Mouse (Mus musculus) megakaryocyte-erythroid progenitor cell, adult 5-6 weeks (primary cell): ENCODE measurements at regions not wholly inside any gene's neighbourhood (a gene's known extent, or its start where the extent isn't known, plus 50 kb on each side); places are given as distances from the start of the nearest gene placed in this dataset.

Source experiments
- ATAC-seq: replicated peaks from 2 replicates; pipeline ENCODE4 v1.8.0; 2016; ENCODE audit warnings: mild to moderate bottlenecking, inconsistent platforms; ENCODE audit not compliant: severe bottlenecking, poor library complexity, low FRiP score, low TSS enrichment

DNA sequence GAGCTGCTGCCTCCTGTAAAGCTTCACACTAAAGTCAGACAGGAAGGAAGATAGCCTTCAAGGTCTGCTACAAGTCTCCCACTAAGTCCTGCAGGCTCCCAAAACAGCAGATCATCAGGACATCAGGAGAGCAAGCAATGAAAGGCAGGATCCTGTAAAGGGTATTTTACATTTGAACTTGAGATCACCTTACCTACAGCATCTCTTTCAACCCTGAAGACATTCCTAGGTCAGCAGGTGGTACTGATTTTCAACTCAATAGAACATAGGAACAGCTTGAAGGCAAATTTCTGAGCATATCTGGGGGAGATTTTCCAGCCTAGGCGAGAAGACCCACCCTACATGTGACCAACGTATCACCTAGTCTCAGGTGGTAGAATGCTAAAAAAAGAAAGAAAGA is 530.2 kb downstream of the Efnb2 start:
- no peak for ATAC-seq

GRCm38 (mm10) chr8:8115595-8116429 is 545.2 kb downstream of the Efnb2 start:
- no peak for ATAC-seq

- no peak for ATAC-seq
Measured at GRCm38 (mm10) chr8:8114604-8115003, 546.4 kb downstream of the Efnb2 start.

GRCm38 (mm10) chr8:8109785-8110350 is 551.2 kb downstream of the Efnb2 start:
- no peak for ATAC-seq

DNA sequence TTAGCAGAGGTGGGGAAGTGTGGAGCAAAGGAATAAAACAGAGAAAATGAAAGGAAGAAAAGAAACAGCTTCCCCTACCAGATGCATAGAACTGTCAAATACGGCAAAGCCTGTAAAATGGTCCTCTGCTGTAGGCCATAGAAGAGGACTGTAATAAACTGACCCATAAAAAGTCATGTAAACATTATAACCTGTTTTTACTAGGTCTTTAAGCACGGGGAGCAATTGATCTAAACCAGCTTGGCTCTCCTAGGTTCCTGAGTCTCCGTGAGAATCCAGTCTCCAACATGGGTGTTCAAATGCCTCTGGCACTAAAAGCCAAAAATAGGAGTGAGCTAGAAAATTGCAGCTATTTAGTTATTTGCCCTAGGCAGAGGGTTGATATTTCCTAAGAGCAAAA is 557.5 kb downstream of the Efnb2 start:
- ATAC-seq, result no peak

GRCm38 (mm10) chr8:8102010-8102727 is 558.9 kb downstream of the Efnb2 start:
- ATAC-seq, result no peak

GRCm38 (mm10) chr8:8092551-8092950 is 568.5 kb downstream of the Efnb2 start:
- no peak for ATAC-seq

- no peak for ATAC-seq
Measured at GRCm38 (mm10) chr8:8084652-8085051, 576.4 kb downstream of the Efnb2 start.

DNA sequence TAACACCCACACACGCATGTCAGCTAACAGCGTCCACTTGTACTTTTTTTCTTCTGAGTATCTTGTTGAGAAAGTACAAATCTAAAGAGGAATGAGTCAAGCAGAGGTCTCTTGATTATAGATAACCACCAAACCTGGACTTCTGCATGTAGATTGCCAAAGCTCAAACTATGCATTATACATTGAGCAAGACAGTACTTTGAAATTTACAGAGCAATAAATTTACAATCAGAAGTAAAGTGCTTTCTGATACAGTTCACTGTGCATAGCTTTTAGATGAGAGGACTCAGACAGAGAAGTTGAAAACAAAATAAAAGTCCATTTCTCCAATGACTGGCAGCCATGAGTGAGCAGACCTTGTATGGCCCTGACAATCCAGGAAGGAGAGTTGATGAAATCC is 597.0 kb downstream of the Efnb2 start:
- no peak for ATAC-seq

DNA sequence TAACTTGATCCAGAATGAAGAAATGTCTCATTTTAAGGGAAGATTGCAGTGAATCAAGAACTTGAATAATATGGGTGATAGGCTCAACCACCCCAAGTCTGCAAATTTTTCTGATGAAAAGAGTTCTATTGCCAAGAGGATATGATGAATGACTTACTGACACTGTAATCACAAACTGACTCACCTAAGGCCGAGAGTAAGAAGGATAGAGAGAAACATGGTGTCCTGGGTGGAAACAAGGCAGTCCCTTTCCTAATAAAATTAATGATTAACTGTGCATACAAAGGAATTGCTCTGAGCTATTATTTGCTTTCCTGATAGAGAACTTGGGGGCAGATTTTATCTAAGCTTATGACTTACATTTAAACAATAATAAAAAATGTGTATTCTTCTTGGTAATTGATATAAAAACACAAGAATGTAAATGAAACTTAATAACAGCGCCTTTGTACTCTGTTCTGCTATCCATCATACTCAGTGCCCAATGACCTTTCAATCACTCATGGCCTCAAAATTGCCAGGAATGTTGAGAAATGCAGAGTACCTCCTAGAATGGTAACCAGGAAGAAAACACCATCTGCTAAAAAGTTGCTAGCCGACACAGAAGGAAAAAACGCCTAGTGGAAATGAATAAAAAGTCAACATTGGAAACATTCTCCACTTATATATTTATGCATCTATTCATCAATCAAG is 606.7 kb downstream of the Efnb2 start:
- ATAC-seq, result no peak

- no peak for ATAC-seq
Measured at GRCm38 (mm10) chr8:8051186-8051585, 609.9 kb downstream of the Efnb2 start.

- ATAC-seq, result no peak
Measured at GRCm38 (mm10) chr8:8050778-8051177, 610.3 kb downstream of the Efnb2 start.

DNA sequence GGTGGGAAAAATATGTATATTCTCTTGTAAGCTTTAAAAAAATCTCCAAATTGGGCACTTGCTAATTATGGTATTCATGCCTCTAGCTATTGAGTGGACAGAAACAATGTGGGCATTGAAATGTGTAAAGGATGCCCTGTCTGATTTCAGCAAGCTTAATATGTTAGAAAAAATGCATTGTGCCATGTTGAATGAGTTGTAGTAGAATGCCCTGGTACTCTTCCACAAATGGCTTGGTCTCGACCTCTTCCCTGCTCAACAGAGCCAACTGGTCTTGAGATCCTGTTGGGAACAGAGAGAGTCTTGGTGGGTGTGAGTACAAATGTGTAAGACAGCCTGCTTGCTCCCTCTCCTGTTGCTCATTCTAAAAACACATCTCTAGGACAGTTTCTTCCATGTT is 616.1 kb downstream of the Efnb2 start:
- no peak for ATAC-seq

DNA sequence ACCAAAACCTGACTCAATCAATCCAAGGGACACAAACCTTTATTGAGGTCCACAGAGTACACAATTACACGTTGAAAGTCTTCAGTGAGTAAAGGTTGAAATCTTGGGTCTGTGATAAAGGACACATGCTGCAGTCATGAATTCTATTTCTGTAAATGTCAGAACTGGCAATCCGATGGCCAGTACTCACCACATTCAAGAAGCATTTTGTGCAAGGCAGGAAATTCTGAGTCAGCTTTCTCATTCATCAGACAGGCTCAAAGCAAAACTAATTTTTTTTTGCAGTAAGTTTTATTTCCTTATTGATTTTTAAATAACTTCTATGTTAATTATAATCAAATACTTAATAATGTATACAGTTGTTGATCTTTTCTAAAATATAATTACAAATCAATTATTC is 616.7 kb downstream of the Efnb2 start:
- no peak for ATAC-seq

DNA sequence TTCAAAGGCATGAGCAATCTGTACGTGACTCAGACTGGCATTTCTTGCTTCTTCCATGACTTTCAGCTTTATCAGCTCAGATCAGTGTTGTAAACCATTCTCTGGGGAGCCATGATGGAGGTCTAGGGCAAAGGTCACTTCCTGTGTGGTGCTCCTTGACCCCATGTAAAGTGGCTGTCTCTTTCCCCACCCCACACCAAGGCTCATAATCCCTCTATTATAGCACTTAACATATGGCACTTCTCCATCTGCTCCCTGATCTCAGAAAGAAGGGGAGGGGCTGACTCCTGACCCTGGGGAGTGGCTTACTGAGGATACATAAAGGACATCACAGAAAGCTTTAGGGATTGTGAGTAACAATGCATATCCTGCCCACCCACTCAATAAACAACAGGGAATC is 623.1 kb downstream of the Efnb2 start:
- no peak for ATAC-seq

GRCm38 (mm10) chr8:8011151-8011550 is 649.9 kb downstream of the Efnb2 start:
- ATAC-seq, result no peak

DNA sequence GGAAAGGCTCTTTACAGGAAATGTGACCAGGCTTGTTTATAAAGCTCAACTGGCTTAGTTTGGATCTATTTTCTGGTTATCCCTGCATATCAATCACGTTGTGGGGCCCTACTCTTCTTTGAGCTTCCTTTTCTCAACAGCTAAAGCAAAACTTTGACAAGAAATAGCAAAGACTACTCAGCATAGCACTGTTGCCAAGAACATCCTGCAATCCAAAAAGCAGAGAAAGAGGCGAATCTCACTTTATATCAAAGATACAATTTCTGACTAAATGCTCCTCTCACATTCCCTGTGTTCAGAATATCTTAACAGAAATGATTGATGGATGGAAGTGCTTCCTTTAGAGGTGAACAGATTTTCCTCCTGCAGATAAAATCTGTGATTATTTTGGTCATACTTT is 666.1 kb downstream of the Efnb2 start:
- ATAC-seq, result no peak

DNA sequence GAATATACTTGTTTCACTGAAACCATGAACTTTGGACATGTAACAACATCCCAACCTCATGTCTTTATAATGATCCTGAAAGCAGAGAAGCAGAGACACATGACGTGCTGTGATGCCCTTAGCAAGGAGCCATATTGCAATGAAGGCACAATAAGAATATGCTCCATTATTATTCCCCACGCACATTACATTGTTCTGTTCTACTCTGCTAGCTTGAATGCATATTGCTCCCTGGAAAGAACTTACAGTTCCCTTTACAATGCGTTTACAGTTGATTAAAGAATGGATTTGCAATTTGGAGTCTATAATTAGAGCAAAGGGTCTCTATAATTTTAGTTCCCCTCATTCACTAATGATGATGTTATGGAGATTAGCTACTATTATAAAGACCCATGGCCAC is 672.2 kb downstream of the Efnb2 start:
- no peak for ATAC-seq

GRCm38 (mm10) chr8:7977020-7977419 is 684.0 kb downstream of the Efnb2 start:
- no peak for ATAC-seq

- ATAC-seq, result no peak
Measured at GRCm38 (mm10) chr8:7973791-7974190, 687.3 kb downstream of the Efnb2 start.
